Mouse (Mus musculus) megakaryocyte progenitor cell, adult 5-6 weeks (primary cell): ENCODE results near the gene Dsel. TPM values are rescaled to one million over a fixed set of nuclear protein-coding genes. Genes with fewer than 3 reads are reported as not detected.

Experiments
- ATAC-seq: replicated peaks from 2 replicates; pipeline ENCODE4 v1.8.0; 2016; ENCODE audit warnings: mild to moderate bottlenecking, moderate TSS enrichment, inconsistent platforms; ENCODE audit not compliant: poor library complexity
- total RNA-seq, 2 experiments: library from RNA; stranded (forward) in 1 of 2; stranded (reverse) in 1 of 2; fragments of 157-497, 149-512 nt in 1 of 2; fragments of 200-1000 nt in 1 of 2; gene quantifications; 2 replicates each; pipeline versions ENCODE4 v1.2.3 to v1.2.4; 2015 to 2017

Dsel gene
- 2.8 and 3.1 TPM in 2 replicates for total RNA-seq (2015)
- total RNA-seq (2017), result 4.1 and 5.4 TPM in 2 replicates

DNA sequence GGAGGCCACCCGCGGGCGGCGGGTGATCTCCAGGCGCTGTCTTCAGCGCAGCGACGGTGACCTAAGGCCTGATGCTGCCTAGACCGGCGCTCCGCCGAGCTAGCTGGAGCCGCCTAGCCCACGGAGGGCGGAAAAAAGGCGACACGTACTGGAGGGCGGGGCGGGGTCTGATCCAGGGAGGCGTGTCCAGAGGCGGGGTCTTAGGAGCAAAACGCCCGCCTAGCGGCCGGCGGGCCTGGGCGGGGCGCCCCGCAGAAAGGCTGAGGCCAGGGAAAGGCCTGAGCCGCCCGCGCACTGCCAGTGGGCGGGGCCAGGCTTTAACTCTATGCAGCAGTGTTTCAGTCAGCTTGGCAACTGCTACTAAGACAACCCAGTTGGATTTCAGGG lies at the start of gene Dsel:
Gene Dsel (minus strand): TSS at position 140 of the 387 bp plus-strand sequence.
- peak; percentile 89 for ATAC-seq

GRCm38 (mm10) chr1:111911424-111911823 lies 46.7 kb upstream of the Dsel start:
- no peak for ATAC-seq

DNA sequence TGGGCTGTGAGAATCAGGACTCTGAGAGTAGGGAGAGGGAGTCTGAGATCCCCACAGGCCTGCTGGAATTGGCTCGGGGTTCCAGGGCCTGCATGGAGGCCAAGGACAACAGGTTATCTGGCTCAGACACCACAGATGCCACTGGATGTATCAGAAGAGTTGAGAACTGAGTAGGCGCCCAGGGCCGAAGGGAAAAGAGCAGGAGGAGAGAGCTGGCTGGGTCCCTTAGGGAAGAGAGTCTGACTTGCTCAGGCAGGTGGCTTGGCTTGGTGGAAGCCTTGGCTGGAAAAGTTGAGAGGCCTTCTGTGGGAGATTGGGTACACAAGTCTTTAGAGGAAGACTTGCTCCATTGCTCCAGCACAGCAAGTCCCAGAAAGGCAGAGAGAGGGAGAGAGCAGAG lies 18.6 kb upstream of the Dsel start:
- ATAC-seq, result no peak

DNA sequence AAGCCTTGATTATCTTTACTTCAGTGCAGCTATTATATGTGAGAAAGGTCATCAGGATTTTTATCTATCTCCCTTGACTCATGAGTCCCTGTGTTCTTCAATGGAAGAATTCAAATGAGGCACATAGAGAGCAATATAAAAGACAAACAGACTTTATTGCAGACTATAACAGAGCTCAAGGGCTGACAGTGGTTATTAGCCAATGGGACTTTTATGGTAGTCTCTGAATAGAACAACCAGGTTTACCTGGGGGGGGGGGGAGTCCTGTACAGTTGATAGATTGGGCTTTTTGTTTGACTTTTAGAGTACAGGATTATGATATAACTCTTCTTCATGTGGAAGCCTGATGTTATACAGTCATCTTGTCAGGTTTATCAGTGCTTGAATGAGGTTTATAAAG lies 11.1 kb upstream of the Dsel start:
- no peak for ATAC-seq

GRCm38 (mm10) chr1:111873196-111873595 lies 8.5 kb upstream of the Dsel start:
- ATAC-seq, result no peak

- no peak for ATAC-seq
These were observed 749 bp upstream of the Dsel start for GRCm38 (mm10) chr1:111865467-111865866.

DNA sequence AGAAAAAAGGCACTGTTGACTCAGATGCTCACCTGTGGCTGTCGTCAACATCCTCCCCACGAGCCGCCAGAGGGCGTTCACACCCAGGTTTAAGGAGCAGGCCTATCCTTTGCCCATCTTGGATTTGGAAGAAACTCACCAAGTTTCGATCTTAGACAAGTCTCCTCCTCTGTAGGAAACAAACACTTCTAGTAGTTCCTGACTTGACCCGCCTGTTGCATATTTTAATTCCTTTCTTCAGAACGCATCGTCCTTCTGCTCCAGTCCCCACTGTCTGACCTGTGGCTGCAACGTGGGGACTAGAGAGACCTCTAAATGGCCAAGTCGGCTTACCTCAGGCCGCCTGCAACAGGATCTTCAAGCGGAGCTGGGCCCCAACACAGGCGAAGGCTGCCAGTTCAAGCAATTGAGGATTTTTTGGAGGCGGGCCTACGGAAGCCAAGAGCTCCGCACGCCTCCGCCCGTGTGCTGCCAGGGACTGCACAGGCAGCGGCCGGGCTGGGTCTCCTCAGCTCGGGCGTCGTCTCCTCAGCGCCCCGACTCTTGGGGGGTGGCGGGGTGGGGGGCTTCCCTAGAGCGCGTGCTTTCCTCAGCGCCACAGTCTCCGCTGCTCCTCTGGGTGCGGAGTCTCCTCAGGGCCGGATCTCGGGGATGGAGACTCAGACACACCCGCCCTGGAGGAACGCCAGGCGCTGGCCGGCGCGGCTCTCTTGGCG lies 497 bp downstream of the Dsel start:
- peak; percentile 69 for ATAC-seq

- no peak for ATAC-seq
These were observed 6.9 kb downstream of the Dsel start for GRCm38 (mm10) chr1:111857852-111858251.

DNA sequence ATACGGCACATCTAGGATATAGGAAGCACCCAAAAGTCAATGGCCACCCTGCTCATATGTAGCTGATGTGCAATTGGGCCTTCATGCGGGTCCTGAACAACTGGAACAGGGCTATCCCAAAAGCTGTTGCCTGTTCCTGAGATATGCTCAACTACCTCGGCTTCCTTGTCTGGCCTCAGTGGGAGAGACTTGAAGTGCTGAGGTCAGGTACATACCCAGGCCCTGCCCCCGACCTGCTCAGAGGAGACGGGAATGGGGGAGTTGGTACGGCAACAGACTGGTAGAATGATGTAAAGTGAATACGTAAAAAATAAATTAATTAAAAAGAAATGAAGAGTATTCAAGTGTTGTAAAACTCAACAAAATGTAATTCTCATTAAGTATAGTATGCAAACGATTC lies 12.3 kb downstream of the Dsel start:
- no peak for ATAC-seq

DNA sequence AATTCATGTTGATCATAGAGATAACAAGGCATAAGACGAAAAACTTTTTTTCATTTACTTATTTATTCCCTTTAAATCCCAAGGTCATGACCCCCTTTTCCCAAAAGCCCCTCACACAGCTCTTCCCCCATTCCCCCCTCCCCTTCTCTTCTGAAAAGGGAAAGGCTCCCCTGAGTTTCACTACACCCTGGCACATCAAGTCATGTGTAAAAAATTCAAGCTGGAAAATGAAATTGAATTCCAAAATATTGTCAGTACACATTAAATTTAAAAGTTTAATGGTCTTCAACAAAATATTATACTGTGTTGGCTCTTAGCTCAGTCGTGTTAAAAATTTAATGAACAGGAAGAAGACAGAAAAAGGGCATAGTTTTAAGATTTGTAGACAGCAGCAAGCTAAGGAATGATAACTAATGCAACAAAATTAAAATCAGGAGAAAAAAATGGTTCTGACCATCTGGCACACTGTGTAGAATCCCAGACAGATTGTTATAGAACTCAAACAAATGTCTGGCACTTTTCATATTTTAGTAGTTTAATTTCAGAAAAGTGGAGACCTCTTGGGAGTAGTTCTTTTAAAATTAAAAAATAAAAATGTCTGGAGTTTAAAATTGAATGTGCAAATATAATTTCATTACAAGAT lies 31.0 kb downstream of the Dsel start:
- ATAC-seq, result no peak
